Mouse (Mus musculus): Measurements from ENCODE around the gene Zbtb17.
A peak's percentile ranks its signal among the peaks of the same experiment; 100 is the strongest.

Gene Zbtb17

DNA sequence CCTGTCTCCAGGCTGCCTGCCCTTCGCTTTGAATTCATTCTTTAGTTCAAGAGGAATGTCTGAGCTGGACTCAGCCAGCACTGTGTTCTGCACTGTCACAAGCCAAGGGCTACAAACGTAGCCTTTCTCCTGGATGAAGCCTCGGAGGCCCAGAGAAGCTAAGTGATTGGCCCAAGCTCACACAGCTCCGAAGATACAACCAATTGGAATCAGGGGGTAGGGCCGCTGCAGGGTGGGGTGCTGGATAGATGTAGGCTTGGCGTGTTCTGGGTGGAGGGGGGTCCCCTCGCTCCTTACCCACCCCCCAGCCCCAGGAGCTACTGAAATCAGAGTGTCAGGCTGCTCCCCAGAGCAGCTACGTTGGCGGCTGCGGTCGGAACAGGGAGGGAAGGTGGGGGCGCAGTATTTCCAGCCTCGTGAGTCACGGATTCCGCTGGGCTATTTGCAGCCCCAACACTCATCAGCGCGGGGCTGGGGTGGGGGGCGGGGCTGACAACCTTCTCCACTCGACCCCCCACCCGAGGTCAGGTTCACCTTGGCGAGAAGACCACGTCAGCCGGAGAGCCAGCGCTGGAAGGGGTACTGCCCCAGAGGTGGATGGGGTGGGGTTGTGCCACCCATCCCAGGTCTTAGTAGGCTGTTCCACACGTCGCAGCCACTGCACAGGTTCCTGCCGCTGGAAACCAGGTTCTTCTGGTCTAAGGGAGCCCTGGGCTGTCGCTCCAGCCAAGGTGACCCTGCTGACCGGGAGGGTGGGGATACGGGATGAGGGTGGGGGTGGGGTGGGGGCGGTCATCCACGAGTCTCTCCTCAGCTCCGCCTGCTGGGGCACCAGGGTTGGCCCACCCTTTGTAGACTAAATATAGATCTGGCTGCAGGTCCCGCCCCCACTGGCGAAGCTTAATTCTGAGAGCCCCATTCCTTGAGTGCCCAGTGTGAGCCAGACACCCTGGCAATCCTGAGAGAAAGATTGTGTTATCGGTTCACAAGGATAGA is 18.7 kb upstream of the Zbtb17 start:
- DNase-seq (ENCODE audit: low read depth, low spot score) = peak; percentile 64

DNA sequence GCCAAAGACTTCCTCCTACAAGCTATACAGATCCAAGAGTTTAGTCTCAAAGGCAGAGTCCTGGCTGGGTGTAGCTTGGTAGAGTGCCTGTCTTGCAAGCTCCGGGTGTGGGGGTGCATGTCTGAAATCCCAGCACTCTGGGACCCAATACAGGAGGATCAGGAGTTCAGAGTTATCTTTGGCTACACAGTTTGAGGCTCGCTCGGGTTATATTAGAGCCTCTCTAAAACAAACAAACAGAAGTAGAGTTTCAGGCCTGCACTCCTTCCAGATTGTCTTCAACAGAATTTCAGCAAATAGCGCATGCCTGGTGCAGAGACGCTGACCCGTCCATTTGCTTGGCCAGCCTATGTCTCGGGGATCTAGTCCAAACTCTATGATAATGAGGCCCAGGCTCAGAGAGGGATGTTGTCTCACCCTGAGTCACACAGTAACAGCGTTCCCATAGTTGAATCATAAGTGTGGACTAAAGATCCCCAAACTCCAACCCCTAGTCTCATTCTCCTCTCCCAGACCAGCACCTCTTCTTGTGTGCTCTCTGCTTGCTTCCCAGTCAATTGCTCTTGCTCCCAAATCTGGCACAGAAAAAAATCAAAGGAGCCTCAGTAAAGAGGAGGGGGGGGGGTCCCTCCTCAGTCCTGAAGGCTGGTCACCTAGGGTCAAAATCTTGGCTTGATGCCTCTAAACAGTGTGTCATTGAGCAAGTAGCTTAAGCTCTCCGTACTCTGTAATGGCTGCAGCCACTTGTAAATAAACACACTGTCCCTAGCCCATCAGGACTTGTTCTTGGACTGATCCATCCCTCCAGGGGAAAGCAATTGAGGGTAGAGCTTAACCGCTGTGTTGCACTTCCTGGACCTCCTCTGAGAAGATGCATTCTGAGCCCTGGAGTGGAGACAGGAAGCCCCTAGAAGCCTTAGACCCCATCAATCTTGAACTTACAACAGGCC is 17.4 kb upstream of the Zbtb17 start:
- no peak for DNase-seq (ENCODE audit: low read depth, low spot score)

DNA sequence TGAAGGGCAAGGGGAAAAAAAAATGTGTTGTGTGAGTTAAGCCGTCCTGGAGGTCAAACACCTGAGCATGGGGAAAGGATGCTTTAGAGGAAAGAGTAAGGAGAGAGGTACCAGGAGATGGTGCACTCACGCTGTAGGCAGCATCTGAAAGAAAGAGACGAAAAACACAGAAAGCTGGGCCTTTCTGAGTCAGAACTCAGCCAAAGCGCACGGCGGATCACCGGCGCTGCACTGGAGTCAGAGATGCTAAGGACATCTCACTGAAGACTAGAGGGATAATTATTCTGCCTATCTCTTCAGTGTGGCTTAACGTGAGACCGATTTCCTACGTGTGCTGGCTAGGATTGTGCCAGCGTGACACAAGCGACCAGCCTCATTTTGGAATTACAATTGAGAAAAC is 16.5 kb upstream of the Zbtb17 start:
- DNase-seq (ENCODE audit: low read depth, low spot score) = no peak

GRCm38 (mm10) chr4:141429381-141429780 is 15.1 kb upstream of the Zbtb17 start:
- DNase-seq (ENCODE audit: low read depth, low spot score) = no peak

- DNase-seq (ENCODE audit: low read depth, low spot score) = no peak
Observed at GRCm38 (mm10) chr4:141429847-141430246, 14.6 kb upstream of the Zbtb17 start.

DNA sequence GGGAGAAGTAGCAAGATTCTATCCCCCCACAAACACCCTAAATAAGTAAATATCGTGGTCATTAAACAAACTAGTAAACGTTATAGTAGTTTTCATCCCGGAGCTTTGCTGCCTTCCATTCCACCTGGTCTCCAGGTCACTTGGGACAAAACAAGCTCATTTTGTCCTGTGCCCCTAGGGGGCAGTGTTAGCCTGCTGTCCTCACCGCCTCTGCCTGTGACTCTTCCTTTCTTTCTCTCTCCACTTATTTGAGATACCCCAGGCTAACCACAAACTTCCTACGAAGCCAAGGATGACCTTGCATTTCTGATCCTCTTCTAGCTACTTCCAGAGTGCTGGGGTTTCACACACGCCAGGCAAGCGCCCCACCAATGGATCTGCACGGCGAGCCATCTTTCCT is 13.5 kb upstream of the Zbtb17 start:
- no peak for DNase-seq (ENCODE audit: low read depth, low spot score)

GRCm38 (mm10) chr4:141432666-141433065 is 11.8 kb upstream of the Zbtb17 start:
- no peak for DNase-seq (ENCODE audit: low read depth, low spot score)

DNA sequence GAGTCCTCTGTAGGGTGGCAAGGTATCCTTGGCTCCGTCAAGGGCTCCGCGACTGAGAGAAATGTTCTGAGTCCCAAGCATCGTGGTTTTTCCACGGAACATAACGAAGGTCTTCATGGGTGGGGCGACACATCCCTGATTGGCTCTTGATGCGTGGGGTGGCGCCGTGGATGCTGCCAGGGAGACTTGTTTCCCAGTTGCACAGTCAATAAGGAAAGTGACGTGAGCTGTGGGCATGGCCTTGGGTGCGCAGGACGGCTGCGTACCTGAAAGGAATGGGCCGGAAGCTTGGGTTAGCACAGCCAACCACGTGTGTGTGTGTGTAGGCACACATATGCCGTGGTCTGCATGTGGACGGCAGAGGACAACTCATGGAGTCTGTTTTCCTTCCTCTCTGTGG is 11.3 kb upstream of the Zbtb17 start:
- DNase-seq (ENCODE audit: low read depth, low spot score) = no peak

- DNase-seq (ENCODE audit: low read depth, low spot score) = no peak
Observed at GRCm38 (mm10) chr4:141435974-141436373, 8.5 kb upstream of the Zbtb17 start, which contains the start of gene Srarp. TSS of gene Srarp (minus strand) at chr4:141436105.

GRCm38 (mm10) chr4:141439083-141439803 is 5.2 kb upstream of the Zbtb17 start:
- no peak for DNase-seq (ENCODE audit: low read depth, low spot score)

DNA sequence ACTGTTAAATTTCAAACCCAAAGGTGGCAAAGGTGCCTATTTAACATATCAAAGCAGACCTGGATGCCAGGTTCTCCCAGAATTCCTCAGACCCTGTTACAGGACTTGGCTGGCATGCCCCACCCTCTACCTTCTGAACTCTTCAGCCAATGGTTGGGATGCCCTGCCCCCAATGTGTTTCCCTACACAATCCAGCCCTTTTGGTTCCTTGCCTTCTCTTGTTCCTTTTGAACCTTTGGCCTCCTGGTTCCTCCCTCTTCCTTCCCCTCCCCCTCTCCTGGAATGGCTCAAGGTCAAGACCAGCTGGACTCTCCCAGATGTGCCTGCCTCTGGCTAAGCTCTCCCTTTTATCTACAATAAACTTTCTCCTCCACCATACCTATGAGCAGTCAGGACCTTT is 3.6 kb upstream of the Zbtb17 start:
- DNase-seq (ENCODE audit: low read depth, low spot score) = no peak

DNA sequence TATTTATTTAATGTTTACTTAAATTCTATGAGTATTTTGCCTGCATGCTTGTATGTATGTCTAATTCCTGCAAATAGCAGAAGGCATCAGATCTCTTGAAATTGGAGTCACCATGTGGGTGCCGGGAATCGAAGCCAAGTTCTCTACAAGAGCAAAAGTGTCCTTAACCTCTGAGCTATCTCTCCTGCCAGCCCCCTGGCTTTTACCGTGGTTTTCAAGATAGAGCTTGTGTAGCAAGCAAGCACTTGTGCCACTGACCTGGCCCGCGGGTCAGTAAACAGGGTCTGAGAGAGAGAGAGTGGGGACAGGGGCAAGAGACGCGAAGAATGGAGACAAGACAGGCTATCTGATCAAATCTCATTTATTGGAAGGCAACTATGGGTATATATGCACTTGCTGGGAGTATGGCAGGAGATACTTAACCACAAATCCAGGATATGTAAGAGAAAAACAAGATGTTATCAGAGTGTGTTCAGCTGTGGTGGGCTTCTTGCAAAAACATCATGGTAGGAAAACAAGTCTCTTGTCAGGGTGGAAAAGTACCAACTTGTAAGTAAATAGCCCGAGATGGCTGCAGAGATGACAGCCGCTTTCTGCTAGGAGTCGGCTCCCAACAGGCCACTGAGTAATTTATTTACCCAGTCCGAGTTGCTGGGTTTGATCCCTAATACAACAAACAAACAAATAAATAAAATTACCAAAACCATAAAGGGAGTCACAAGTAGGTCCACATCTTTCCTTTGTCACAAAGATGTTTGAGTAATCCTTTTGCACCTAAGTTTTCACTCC is 619 bp upstream of the Zbtb17 start:
- DNase-seq (ENCODE audit: low read depth, low spot score) = no peak

DNA sequence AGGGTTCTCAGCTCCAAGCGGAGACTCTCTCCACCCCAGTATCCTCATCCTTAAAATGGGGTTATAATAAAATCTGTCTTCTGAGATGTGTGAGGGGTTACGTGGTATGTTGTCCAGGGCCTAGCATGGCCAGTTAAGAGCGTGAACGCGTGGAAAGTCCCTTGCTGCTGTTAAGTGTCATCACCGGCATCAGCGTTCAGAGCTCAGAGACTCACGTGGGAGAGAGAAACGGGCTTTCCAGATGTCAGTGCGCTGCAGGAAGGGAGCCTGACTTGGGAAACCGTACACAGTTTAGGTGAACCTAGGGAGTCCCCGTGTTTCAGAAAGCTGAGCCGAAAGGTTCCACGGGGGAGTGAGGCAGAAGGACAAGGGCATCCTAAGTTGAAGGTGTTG is 870 bp downstream of the Zbtb17 start:
- no peak for DNase-seq (ENCODE audit: low read depth, low spot score)

DNA sequence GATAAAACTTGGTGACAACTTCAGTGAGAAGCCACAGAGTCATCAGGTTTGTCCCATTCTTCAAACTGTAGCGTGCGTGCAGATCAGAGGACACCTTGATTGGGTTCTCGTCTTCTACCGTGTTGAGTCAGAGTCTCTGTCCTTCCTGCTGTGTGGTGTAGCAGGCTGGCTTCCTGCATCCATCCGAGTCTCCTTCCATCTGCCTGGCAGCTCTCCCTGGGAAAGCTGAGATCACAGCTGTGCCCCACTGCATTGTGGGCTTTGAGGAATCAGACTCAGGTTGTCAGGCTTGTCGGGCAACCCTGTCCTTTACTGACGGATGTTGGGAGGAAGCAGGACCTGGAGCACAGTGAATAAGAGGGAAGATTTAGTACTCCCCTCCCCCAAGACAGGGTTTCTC is 1.8 kb downstream of the Zbtb17 start:
- no peak for DNase-seq (ENCODE audit: low read depth, low spot score)

DNA sequence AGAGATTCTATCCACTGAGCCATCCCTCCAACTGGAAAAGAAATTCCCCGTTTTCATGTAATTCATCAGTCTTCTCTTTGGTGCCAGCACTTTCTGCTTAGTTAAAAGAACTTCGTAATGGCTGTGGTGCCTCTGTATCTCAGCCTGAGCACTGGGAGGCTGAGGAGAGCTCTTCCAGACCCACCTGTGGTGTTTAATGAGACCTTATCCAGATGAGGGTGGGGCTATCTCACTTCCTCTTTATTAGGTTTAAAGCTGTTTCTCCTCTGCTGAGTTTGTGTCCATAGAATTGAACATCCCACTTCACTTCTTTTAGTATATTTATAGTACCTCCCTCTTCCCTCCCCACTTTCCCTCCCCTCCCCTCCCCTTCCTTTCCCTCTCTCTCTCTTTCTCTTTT is 6.8 kb downstream of the Zbtb17 start:
- DNase-seq (ENCODE audit: low read depth, low spot score) = no peak

DNA sequence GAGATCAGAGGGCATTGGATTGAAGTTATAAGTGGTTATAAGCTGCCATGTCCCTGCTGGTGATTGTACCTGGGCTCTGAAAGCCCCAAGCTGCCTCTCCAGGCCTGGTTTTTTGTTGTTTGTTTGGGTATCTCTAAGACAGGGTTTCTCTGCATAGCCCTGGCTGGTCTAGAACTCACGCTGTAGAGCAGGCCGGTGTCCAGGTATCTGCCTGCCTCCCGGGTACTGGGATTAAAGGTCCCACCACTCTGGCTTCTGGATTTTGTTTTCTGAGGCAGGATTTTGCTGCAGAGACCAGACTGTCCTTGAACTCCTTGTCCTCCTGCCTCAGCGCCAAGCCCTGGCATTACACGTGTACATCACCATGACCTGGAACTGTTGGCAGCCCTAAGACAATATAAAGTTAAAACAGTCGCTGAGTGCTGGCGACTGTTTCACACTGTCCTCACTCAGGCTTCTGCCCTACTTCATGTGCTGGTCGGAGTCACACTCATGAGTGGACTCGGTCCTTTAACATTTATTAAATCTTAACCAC is 7.5 kb downstream of the Zbtb17 start:
- no peak for DNase-seq (ENCODE audit: low read depth, low spot score)

DNA sequence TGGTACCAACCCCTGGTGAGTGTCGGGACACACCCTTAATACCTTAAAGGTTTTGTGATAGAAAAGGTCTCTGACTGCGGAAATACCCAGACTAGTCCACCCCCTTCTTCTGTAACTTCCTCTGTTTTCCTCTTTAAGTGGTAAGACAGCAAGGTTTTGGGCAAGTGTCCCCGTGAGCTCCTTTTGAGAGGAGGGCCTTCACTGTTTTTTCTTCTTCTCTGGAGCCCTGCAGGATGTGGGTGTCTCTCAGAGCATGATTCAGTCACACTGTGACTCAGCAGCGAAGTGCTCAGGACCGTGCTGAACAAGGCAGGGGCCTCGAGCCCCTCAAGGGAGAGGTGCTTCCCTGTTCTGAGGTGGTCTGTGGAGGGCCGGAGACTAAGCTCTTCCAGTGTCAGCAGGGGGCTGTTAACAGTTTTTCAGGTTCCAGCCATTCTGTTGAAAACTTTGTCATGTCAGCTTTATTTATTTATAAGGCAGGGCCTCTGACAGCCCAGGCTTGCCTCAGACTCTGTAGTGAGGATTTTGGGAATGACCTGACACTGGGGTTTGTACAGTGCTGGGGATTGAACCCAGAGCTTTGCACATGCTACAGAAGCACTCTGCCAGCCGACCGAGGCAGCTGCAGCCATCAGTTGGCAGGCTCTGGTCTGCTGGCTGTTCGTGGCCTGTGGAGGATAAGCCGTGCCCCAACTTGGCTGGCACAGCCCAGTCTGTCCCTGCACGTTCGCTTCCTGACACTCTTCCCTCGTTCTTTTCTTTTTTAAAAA is 10.3 kb downstream of the Zbtb17 start:
- no peak for DNase-seq (ENCODE audit: low read depth, low spot score)

- no peak for DNase-seq (ENCODE audit: low read depth, low spot score)
Observed at GRCm38 (mm10) chr4:141455526-141455925, 11.1 kb downstream of the Zbtb17 start.

DNA sequence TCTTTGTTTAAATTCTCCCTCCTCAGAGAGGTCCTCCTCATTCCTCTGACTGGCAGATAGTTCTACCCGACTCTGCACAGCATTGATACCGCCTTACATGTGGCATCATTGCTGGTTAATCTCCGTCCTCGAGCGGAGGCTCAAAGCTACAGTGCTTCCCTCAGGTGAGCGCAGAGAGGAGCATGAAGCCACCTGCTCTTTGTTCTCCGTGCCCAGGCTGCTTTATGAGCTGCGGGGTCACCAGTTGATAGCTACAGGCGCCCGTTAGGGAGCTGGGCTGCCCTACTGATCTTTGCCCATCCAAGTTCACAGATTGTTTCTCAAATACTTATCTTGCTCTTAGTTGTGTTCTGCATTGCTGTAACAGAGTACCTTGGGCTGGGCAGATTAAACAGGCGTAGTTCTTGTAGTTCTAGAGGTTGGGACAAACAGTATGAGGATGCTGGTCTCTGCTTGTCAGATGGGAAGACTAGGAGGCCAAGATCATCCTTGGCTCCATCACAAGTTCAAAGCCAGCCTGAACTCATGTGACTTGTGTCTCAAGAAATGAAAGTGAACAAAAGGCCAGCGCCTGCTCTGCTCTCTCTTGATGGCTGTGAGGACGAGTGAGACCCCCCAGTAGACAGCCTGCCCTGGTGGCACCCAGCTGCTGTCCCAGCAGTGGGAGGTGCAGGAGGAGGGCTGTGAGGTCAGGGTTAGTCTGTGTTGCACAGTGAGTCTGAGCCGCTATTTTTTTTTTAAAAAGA is 11.9 kb downstream of the Zbtb17 start:
- DNase-seq (ENCODE audit: low read depth, low spot score) = no peak

Data from brain, embryonic 18.5 days (tissue).